Mouse (Mus musculus) gastrocnemius, adult 8-10 months (tissue): ENCODE data around the gene Rnf151. TPM values are rescaled to one million over a fixed set of nuclear protein-coding genes. Genes with fewer than 3 reads are reported as not detected.
"Not testable (repeated sequence)": the region's sequence is repeated elsewhere in the genome, so short reads cannot be mapped to it uniquely, and the experiment has no call there.

Experiments used
- DNase-seq, 2 experiments: peaks; one replicate each; pipeline ENCODE4 v3.0.0; 2022; ENCODE audit warnings: low spot score in 2 of 2
- total RNA-seq, 4 experiments: library from RNA; stranded (reverse); gene quantifications; 2 replicates each; pipeline ENCODE4 v1.2.4; 2022

The Rnf151 gene
- total RNA-seq, 4 experiments from 2014 or later: not detected

- DNase-seq: peak; percentile 89 to 91
These were observed 48.2 kb downstream of the Rnf151 start, which contains the start of gene Zfp598 for GRCm38 (mm10) chr17:24669545-24670245. Gene Zfp598 (plus strand): TSS chr17:24669687.

DNA sequence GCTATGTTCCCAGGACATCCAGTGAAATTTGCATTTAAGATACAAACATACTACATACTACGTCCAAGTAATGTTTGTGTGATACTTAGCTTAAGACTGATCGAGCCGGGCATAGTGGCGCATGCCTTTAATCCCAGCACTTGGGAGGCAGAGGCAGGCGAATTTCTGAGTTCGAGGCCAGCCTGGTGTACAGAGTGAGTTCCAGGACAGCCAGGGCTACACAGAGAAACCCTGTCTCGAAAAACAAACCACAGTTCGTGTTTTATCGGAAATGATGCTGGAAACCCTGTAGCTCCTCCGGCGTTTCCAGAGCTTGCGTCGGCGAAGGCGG is 48.7 kb downstream of the Rnf151 start:
- not testable (repeated sequence) for DNase-seq

DNA sequence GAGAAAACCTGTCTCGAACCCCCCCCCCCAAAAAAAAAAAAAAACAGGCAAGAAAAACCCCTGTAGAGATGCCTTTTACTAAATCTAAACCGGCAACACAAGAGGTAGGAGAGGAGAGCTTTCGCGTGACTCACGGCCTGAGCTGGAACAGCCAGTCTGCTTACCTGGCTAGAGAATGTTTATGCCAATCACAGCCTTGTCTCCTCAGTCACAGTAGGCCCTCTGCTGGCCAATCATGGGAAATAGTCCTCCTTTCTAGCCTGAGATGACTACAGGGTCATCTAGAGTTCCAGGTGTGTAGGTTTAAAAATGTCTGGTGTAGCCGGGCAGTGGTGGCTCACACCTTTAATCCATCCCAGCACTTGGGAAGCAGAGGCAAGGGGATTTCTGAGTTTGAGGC is 50.4 kb downstream of the Rnf151 start:
- DNase-seq: peak in 1 of 2 experiments; percentile 40

- DNase-seq: not testable (repeated sequence)
These were observed 50.9 kb downstream of the Rnf151 start for GRCm38 (mm10) chr17:24667011-24667410.

Other genes starting within 250 kb of the Rnf151 start
- gene E4f1, start 247.8 kb downstream of the Rnf151 start, total RNA-seq: 10 to 100 TPM; 13.6 to 14.6 (median 14.2) TPM
- gene Pgp, start 247.7 kb downstream of the Rnf151 start, total RNA-seq: 10 to 100 TPM; 55.1 to 60.3 (median 60.2) TPM
- gene Bricd5, start 244.2 kb downstream of the Rnf151 start, total RNA-seq: not detected
- gene Mlst8, start 239.0 kb downstream of the Rnf151 start, total RNA-seq: 10 to 100 TPM in 2 of 4 experiments, 1 to 10 TPM in 2; 8.2 to 11.3 (median 9.6) TPM
- under 1 TPM in 2 of 4 experiments, not detected in 2; 0.05 to 0.21 TPM for gene Caskin1, start 229.5 kb downstream of the Rnf151 start, total RNA-seq
- gene Traf7, start 190.1 kb downstream of the Rnf151 start, total RNA-seq: 10 to 100 TPM; 25.0 to 28.2 (median 26.2) TPM
- under 1 TPM in 1 of 4 experiments, not detected in 3; 0.27 TPM for gene Rab26, start 183.9 kb downstream of the Rnf151 start, total RNA-seq
- gene Pkd1, start 168.2 kb downstream of the Rnf151 start, total RNA-seq: 10 to 100 TPM; 14.6 to 20.4 (median 19.0) TPM
- 10 to 100 TPM; 75.8 to 86.4 (median 82.7) TPM for gene Tsc2, start 85.4 kb downstream of the Rnf151 start, total RNA-seq
- 1 to 10 TPM; 1.8 to 3.4 (median 2.2) TPM for gene Nthl1, start 85.4 kb downstream of the Rnf151 start, total RNA-seq
- 10 to 100 TPM; 17.8 to 38.4 (median 20.8) TPM for gene Slc9a3r2, start 67.7 kb downstream of the Rnf151 start, total RNA-seq
- gene Npw, start 59.6 kb downstream of the Rnf151 start, total RNA-seq: not detected
- gene Zfp598, start 48.4 kb downstream of the Rnf151 start, total RNA-seq: 10 to 100 TPM; 22.4 to 27.6 (median 27.0) TPM
- under 1 TPM in 1 of 4 experiments, not detected in 3; 0.17 TPM for gene Syngr3, start 28.1 kb downstream of the Rnf151 start, total RNA-seq
- gene Gfer, start 21.9 kb downstream of the Rnf151 start, total RNA-seq: 10 to 100 TPM; 38.2 to 54.4 (median 44.7) TPM
- under 1 TPM; 0.22 to 0.70 (median 0.42) TPM for gene Noxo1, start 21.8 kb downstream of the Rnf151 start, total RNA-seq
- gene Tbl3, start 10.4 kb downstream of the Rnf151 start, total RNA-seq: 10 to 100 TPM; 15.9 to 18.6 (median 17.1) TPM
- 100 to 1,000 TPM; 558 to 703 (median 654) TPM for gene Rps2, start 53 bp upstream of the Rnf151 start, total RNA-seq
- gene Ndufb10, start 6.4 kb upstream of the Rnf151 start, total RNA-seq: 100 to 1,000 TPM; 409 to 503 (median 459) TPM
- 100 to 1,000 TPM; 757 to 827 (median 779) TPM for gene Rpl3l, start 9.8 kb upstream of the Rnf151 start, total RNA-seq
- gene Msrb1, start 18.6 kb upstream of the Rnf151 start, total RNA-seq: 100 to 1,000 TPM; 144 to 160 (median 145) TPM
- not detected for gene Hs3st6, start 34.9 kb upstream of the Rnf151 start, total RNA-seq
- gene Meiob, start 86.2 kb upstream of the Rnf151 start, total RNA-seq: not detected
- gene Hagh, start 122.1 kb upstream of the Rnf151 start, total RNA-seq: 10 to 100 TPM; 64.2 to 71.5 (median 68.6) TPM
- gene Fahd1, start 132.3 kb upstream of the Rnf151 start, total RNA-seq: 10 to 100 TPM; 41.7 to 53.2 (median 46.3) TPM
- gene Igfals, start 147.9 kb upstream of the Rnf151 start, total RNA-seq: 1 to 10 TPM; 2.9 to 3.8 (median 3.3) TPM
- 10 to 100 TPM; 10.5 to 13.7 (median 11.9) TPM for gene Nubp2, start 168.3 kb upstream of the Rnf151 start, total RNA-seq
- gene Spsb3, start 168.6 kb upstream of the Rnf151 start, total RNA-seq: 10 to 100 TPM; 31.0 to 38.6 (median 35.4) TPM
- gene Eme2, start 177.0 kb upstream of the Rnf151 start, total RNA-seq: 1 to 10 TPM; 6.6 to 8.7 (median 7.9) TPM
- gene Mrps34, start 177.1 kb upstream of the Rnf151 start, total RNA-seq: 10 to 100 TPM; 70.5 to 82.3 (median 75.4) TPM
- 10 to 100 TPM; 11.4 to 12.6 (median 12.0) TPM for gene Nme3, start 178.4 kb upstream of the Rnf151 start, total RNA-seq
- gene Mapk8ip3, start 218.9 kb upstream of the Rnf151 start, total RNA-seq: 10 to 100 TPM; 12.1 to 15.4 (median 13.7) TPM
- 1 to 10 TPM; 5.1 to 8.5 (median 6.9) TPM for gene Jpt2, start 242.6 kb upstream of the Rnf151 start, total RNA-seq